Mouse (Mus musculus) brain, embryonic 14.5 days (tissue): Measurements from ENCODE around the gene Senp5.

Source experiments
- CTCF ChIP-seq: fragments of 200-500 bp; IDR thresholded peaks from 2 replicates; pipeline ENCODE4 v1.5.1; 2012; ENCODE audit warnings: inconsistent platforms, mild to moderate bottlenecking, moderate library complexity, borderline replicate concordance; ENCODE audit not compliant: insufficient read depth, insufficient read length; ENCODE audit errors: extremely low read depth
- POLR2A ChIP-seq: fragments of 200-500 bp; IDR thresholded peaks from 2 replicates; pipeline ENCODE4 v1.6.1; 2012; ENCODE audit warnings: mild to moderate bottlenecking, inconsistent platforms, borderline replicate concordance; ENCODE audit not compliant: poor library complexity, insufficient read depth, insufficient read length, severe bottlenecking; ENCODE audit errors: extremely low read depth

GRCm38 (mm10) chr16:31945372-31945771, 57.7 kb downstream of the Senp5 start:
- no peak for TF ChIP-seq CTCF
- no peak for TF ChIP-seq POLR2A
